Mouse (Mus musculus): Measurements from ENCODE around the gene Synpo2. TPM values are rescaled to one million over a fixed set of nuclear protein-coding genes. Genes with fewer than 3 reads are reported as not detected.
A peak's percentile ranks its signal among the peaks of the same experiment; 100 is the strongest.

Gene Synpo2
- polyA plus RNA-seq, 1 experiment from 2014 or later: 5.3 TPM

DNA sequence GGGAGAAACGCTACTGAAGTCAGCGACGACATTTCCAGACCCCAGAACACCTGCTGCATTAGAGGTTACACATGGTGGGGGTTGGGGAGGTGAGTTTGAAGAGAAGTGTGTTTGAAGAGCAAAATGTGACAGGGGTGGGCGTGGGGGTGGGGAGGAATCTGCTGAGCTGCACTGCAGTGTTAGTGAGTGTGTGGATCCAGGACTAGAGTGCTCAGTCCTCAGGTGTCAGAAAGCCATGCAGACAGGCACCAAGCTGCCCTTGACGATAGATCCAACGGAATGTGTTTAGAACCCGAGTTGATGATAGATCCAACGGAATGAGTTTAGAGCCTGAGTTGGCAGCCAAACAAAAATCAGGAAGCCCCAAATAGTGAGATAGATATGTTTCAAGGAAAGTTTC, 89.4 kb downstream of the Synpo2 start:
- Histone ChIP-seq H3K4me1 (replicated peaks) (0 out of 2 replicates have a peak, but pooled peaks cover 1% of the 10 kb centered on the region), H3K36me3 (no peaks in the 10 kb centered on the region), H3K27me3 (no peaks in the 10 kb centered on the region), H3K4me2 (no peak overlapping the region), H3K9ac (replicated peaks) (no peak overlapping the region), H3K9me3 (no peaks in the 10 kb centered on the region), H3K4me3 (replicated peaks) (no peak overlapping the region), H3K27ac (no peak overlapping the region)
- ATAC-seq (ENCODE audit: insufficient number of reproducible peaks, insufficient read depth, low FRiP score, low TSS enrichment, low read depth): no peak
- WGBS: 66% methylated on average over 8 of the region's 8 CpGs

DNA sequence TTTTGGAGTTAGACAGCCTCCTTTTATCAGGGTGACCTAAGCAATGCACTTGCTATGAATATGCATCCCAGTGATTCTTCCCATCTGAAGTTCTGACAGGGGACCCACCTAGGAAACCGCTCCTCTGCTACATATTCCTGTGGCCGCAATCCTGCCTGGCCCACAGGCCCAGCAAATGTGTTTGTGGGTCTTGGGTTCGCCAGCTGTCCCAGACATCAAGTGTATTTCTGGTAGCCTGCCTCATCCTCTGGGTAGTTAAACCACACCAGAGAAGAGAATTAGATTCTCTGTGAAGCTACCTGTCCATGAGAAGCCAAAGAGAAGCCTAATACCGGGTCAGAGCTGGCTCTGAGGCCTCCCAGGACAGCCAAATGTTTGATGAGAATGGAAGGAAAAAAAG, 90.0 kb downstream of the Synpo2 start:
- ATAC-seq (ENCODE audit: insufficient number of reproducible peaks, insufficient read depth, low FRiP score, low TSS enrichment, low read depth): no peak
- WGBS: 88% methylated on average over 4 of the region's 4 CpGs
- H3K9me3 ChIP-seq: no peaks in the 10 kb centered on the region
- no peaks in the 10 kb centered on the region for H3K27me3 ChIP-seq
- H3K36me3 ChIP-seq: no peaks in the 10 kb centered on the region
- no peaks in the 10 kb centered on the region for H3K4me1 ChIP-seq (replicated peaks)
- H3K4me3 ChIP-seq (replicated peaks): no peak overlapping the region
- no peak overlapping the region for H3K27ac ChIP-seq
- H3K4me2 ChIP-seq: no peak overlapping the region
- H3K9ac ChIP-seq (replicated peaks): no peak overlapping the region

DNA sequence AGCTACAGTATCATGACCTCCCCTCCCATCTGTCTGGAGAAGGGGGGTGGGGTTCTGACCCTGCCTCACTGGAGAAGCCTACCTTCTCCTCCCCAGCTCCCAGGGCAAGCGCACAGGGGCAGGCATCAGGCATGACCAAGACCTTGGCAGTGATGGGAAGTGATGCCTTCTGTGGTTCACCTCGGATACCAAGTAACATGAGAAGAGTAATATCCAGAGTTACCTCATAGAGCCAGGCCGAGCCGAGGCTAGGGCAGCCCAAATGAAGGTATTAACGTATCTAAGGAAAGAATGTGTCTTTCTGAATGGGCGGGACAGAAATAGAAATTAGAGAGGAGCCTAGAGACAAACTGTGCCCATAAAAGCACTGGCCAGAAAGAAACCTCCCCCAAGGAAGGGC, 92.5 kb downstream of the Synpo2 start:
- H3K4me2 ChIP-seq: no peak overlapping the region
- 83% methylated on average over 6 of the region's 6 CpGs for WGBS
- no peak overlapping the region for H3K4me3 ChIP-seq (replicated peaks)
- no peaks in the 10 kb centered on the region for H3K4me1 ChIP-seq (replicated peaks)
- H3K27me3 ChIP-seq: no peaks in the 10 kb centered on the region
- H3K9me3 ChIP-seq: no peaks in the 10 kb centered on the region
- H3K27ac ChIP-seq: no peak overlapping the region
- H3K9ac ChIP-seq (replicated peaks): no peak overlapping the region
- ATAC-seq (ENCODE audit: insufficient number of reproducible peaks, insufficient read depth, low FRiP score, low TSS enrichment, low read depth): no peak
- H3K36me3 ChIP-seq: no peaks in the 10 kb centered on the region

DNA sequence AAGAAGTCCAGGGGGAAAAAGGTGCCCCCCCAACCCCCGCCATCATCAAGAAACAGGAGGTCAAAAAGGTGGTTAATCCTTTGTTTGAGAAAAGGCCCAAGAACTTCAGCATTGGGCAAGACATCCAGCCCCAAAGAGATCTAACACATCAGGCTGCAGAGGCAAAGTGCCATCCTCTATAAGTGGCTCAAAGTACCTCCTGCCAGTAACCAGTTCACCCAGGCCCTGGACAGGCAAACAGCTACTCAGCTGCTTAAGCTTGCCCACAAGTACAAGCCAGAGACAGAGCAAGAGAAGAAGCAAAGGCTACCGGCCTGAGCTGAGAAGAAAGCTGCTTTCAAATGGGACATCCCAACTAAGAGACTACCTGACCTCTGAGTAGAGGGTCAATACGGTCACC, 93.7 kb downstream of the Synpo2 start:
- no peaks in the 10 kb centered on the region for H3K4me1 ChIP-seq (replicated peaks)
- H3K36me3 ChIP-seq: no peaks in the 10 kb centered on the region
- H3K27ac ChIP-seq: no peak overlapping the region
- no peak for ATAC-seq (ENCODE audit: insufficient number of reproducible peaks, insufficient read depth, low FRiP score, low TSS enrichment, low read depth)
- 88% methylated on average over 3 of the region's 3 CpGs for WGBS
- H3K9ac ChIP-seq (replicated peaks): no peak overlapping the region
- H3K4me2 ChIP-seq: no peak overlapping the region
- no peaks in the 10 kb centered on the region for H3K27me3 ChIP-seq
- no peak overlapping the region for H3K4me3 ChIP-seq (replicated peaks)
- no peaks in the 10 kb centered on the region for H3K9me3 ChIP-seq

DNA sequence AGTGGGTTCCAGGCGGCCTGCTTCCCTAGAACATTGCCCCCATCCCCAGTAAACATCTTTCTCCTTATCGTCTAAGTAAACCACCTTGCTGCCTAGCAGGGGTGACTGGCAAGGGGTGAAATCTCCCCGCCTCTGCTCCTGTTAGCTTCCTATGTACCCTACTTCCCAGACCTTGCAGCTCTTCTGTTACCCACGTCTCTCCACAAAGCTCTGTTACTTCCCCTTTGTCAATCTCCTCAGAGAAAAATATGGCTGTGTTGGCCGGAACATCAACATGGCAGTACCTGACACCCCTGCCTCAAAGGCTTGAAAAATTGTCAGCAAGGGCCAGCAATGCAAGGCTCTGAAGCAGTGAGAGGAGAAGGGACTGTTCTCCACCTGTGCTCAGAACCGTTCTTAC, 94.9 kb downstream of the Synpo2 start:
- Histone ChIP-seq H3K36me3 (no peaks in the 10 kb centered on the region), H3K4me3 (replicated peaks) (no peak overlapping the region), H3K27ac (no peak overlapping the region), H3K9ac (replicated peaks) (no peak overlapping the region), H3K4me2 (no peak overlapping the region), H3K4me1 (replicated peaks) (no peaks in the 10 kb centered on the region), H3K27me3 (no peaks in the 10 kb centered on the region), H3K9me3 (no peaks in the 10 kb centered on the region)
- ATAC-seq (ENCODE audit: insufficient number of reproducible peaks, insufficient read depth, low FRiP score, low TSS enrichment, low read depth): no peak
- 77% methylated on average over 6 of the region's 6 CpGs for WGBS

DNA sequence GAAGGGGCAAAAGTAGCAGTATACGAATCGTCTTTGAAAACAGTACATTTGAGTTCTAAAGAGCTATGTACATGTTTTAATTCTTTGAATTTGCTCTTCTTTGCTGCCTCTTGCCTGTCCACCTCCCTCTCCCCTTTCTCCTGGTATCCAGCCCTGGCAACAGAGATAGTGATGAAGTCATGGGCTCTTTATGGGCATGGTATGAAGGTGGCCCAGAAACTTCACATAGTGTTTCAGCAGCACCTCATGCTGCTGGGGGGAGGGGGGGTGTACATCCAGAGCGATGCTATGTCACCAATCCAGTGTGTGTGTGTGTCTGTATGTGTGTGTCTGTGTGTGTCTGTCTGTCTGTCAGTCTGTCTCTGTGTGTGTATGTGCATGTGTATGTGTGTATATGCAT, 95.8 kb downstream of the Synpo2 start:
- 98% methylated on average over 3 of the region's 3 CpGs for WGBS
- ATAC-seq (ENCODE audit: insufficient number of reproducible peaks, insufficient read depth, low FRiP score, low TSS enrichment, low read depth): 0 out of 2 replicates have a peak, but pooled peaks have one; percentile 42

DNA sequence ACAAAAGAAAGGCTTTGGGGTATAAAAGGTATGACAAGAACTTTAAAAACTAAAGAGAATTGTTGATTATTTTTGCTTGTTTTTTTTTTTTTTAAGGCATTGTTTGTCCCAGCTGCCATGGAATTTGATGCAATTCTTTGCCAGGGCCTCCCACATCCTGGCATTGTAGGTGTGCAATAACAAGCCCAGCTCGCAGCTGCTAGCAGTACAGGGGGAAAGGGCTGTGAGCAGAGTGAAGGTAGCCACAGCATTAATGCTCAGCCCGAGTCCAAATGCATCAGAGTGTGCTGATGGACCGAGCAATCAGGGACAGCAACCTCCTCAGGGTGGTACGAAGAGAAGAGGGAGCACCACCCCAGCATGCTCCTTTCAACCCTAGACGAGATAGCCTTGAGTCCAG, 96.3 kb downstream of the Synpo2 start:
- H3K27me3 ChIP-seq: no peaks in the 10 kb centered on the region
- H3K9me3 ChIP-seq: no peaks in the 10 kb centered on the region
- H3K27ac ChIP-seq: no peak overlapping the region
- no peak overlapping the region for H3K4me2 ChIP-seq
- 71% methylated on average over 5 of the region's 5 CpGs for WGBS
- ATAC-seq (ENCODE audit: insufficient number of reproducible peaks, insufficient read depth, low FRiP score, low TSS enrichment, low read depth): no peak
- H3K36me3 ChIP-seq: no peaks in the 10 kb centered on the region
- H3K4me1 ChIP-seq (replicated peaks): no peaks in the 10 kb centered on the region
- no peak overlapping the region for H3K9ac ChIP-seq (replicated peaks)
- H3K4me3 ChIP-seq (replicated peaks): no peak overlapping the region

More for the DNA sequence above, 95.8 kb downstream of the Synpo2 start:
- H3K36me3 ChIP-seq: no peaks in the 10 kb centered on the region
- H3K9ac ChIP-seq (replicated peaks): no peak overlapping the region
- H3K4me2 ChIP-seq: no peak overlapping the region
- H3K9me3 ChIP-seq: no peaks in the 10 kb centered on the region
- no peaks in the 10 kb centered on the region for H3K27me3 ChIP-seq
- no peak overlapping the region for H3K27ac ChIP-seq
- H3K4me3 ChIP-seq (replicated peaks): no peak overlapping the region
- H3K4me1 ChIP-seq (replicated peaks): no peaks in the 10 kb centered on the region

DNA sequence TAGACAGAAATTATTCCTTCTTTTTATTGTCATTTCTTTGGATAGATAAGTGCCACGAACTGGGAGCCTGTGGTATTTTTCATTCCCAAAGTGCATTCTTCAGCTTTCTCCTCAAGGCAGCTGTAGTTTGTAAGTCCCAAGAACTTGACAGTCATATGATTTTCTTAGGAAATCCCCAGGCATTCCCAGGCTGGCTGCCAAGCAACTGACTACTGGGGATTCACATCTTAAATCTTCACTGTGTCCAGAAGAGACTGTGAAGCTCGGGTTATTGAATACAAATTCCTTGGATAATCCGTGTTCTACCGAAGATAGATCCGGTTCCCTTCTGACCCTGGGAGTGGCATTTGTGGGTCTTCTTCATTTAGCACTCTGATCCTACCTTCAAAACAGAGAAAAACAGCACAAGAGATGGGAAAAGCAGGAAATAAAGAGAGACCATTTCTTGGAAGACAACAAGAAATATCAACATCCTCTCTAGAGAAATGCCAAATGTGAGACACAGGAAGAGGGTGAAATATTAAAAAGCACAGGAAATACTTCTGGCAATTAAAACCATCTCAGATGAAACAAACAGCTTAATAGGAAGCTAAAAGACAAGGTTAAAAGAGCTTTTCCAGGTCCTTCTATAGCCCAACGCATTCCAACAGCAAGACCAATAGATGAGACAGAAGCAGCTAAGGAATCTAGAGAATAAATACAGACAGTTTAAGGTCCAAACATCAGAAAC, 97.5 kb downstream of the Synpo2 start:
- no peak overlapping the region for H3K27ac ChIP-seq
- ATAC-seq (ENCODE audit: insufficient number of reproducible peaks, insufficient read depth, low FRiP score, low TSS enrichment, low read depth): no peak
- 77% methylated on average over 6 of the region's 6 CpGs for WGBS
- no peak overlapping the region for H3K4me3 ChIP-seq (replicated peaks)
- H3K36me3 ChIP-seq: no peaks in the 10 kb centered on the region
- H3K9me3 ChIP-seq: no peaks in the 10 kb centered on the region
- no peaks in the 10 kb centered on the region for H3K27me3 ChIP-seq
- no peak overlapping the region for H3K9ac ChIP-seq (replicated peaks)
- H3K4me1 ChIP-seq (replicated peaks): no peaks in the 10 kb centered on the region
- H3K4me2 ChIP-seq: no peak overlapping the region

DNA sequence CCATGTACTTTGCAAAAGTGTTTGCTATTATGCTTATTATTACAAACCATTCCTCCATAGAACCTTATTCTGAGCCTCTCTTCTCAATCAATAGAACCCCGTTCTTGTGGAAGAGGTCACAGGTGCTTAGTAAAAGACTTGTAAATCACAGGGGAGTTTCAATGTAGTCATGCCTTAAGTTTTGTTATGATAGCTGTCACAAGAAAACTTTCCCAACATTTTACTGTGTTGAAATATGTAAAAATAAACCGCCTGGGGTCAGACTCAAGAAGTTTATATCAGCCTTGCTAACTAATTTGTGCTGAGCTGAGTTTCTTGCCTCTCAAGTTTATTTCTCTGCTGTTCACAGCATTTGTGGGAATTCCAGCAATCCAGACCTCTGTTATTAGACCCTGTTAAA, 103.8 kb downstream of the Synpo2 start:
- Histone ChIP-seq H3K4me1 (replicated peaks) (peaks cover 7% of the 10 kb centered on the region), H3K9me3 (no peaks in the 10 kb centered on the region), H3K36me3 (no peaks in the 10 kb centered on the region), H3K9ac (replicated peaks) (no peak overlapping the region), H3K4me3 (replicated peaks) (no peak overlapping the region), H3K27me3 (no peaks in the 10 kb centered on the region), H3K27ac (no peak overlapping the region), H3K4me2 (no peak overlapping the region)
- 60% methylated on average over 2 of the region's 2 CpGs for WGBS
- ATAC-seq (ENCODE audit: insufficient number of reproducible peaks, insufficient read depth, low FRiP score, low TSS enrichment, low read depth): no peak

DNA sequence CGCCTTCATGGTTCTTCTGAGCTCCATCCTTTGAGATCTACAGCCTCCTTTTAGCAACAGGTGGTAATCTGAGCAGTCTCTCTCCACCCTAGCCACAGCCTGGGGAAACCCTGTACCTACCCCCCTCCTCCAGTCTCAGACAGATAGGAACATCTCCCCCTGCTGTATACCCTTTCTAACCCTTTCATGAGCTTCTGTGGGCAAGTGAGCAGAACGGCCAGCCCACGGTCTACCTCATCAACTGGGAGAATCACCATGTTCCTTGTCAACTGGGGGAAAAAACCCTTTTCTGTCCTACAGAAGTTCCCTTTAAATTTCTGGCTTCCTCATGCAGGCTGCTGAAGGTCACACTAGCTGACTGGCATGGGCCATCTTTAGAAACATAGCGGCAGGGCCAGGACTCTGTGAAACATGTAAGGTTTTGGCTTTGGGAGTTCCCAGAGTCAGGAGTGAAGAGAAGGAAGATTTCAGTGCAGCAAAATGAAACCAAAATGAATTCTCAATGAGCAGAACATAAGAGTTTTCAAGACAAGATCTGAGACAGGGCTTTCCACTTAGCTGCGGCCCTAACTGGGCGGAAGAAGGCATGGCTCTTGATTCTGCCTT, 104.7 kb downstream of the Synpo2 start:
- Histone ChIP-seq H3K9me3 (no peaks in the 10 kb centered on the region), H3K9ac (replicated peaks) (no peak overlapping the region), H3K27me3 (no peaks in the 10 kb centered on the region), H3K27ac (no peak overlapping the region), H3K4me2 (no peak overlapping the region), H3K4me3 (replicated peaks) (no peak overlapping the region), H3K36me3 (no peaks in the 10 kb centered on the region), H3K4me1 (replicated peaks) (peaks cover 7% of the 10 kb centered on the region)
- 95% methylated on average over 6 of the region's 6 CpGs for WGBS
- no peak for ATAC-seq (ENCODE audit: insufficient number of reproducible peaks, insufficient read depth, low FRiP score, low TSS enrichment, low read depth)

DNA sequence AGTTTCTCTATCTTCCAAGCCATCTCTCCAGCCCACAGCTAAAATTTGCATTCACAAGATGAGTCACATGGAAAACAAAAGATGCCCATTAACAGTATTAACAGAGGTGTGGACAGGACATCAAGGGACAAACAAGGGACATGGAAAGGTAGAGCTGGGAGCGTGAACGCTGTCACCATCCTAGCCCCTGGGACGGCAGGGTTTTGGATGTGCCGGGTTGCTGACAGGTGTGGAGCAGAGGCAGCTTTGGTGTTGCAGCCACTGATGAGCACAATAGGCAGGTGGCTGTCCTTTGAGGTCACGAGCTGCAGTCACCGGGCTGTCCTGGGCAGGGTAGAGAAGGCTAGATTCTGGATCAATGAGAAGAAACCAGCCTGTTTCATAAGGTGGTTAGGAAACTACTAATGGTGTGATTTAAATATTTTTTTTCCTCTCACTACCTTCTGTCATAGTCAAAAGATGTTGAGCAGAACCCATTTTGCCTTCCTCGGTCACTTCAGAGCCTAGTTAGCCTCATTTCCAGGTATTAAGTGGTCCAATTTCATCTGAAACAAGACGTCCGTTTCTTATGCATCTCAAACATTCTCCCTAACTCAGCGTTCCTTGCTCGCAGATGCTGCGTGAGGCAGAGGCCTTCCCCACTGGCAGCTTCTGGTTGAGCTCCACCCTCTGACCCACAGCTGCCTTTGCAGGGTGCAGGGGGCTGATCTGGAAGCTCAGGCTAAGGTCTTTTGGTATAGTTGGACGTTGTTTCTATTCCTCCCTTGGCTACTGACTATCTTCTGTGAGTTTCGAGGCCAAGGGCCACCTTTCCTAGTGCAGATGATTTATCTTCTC, 105.4 kb downstream of the Synpo2 start:
- 77% methylated on average over 14 of the region's 14 CpGs for WGBS
- Histone ChIP-seq H3K4me3 (replicated peaks) (no peak overlapping the region), H3K9me3 (no peaks in the 10 kb centered on the region), H3K4me2 (no peak overlapping the region), H3K9ac (replicated peaks) (no peak overlapping the region), H3K4me1 (replicated peaks) (peaks cover 7% of the 10 kb centered on the region), H3K36me3 (no peaks in the 10 kb centered on the region), H3K27ac (no peak overlapping the region), H3K27me3 (no peaks in the 10 kb centered on the region)
- ATAC-seq (ENCODE audit: insufficient number of reproducible peaks, insufficient read depth, low FRiP score, low TSS enrichment, low read depth): no peak
